Mouse (Mus musculus) T-helper 2 cell (primary cell): ENCODE data around the gene Ear1.
"Not testable (repeated sequence)": the region's sequence is repeated elsewhere in the genome, so short reads cannot be mapped to it uniquely, and the experiment has no call there.

ENCODE experiments used
- in situ Hi-C: fragments of 300-600 bp; cut with MboI, MseI; formaldehyde crosslinking; loops from one replicate; pipeline ENCODE4 v1.15.1; 2025; ENCODE audit warnings: high pct_unique_total_duplicates

Gene Ear1

GRCm38 (mm10) chr14:43875417-43875816 lies at the start of gene Ear1:
TSS of gene Ear1 (minus strand) at chr14:43875517.
- in situ Hi-C loops = not testable (repeated sequence)

DNA sequence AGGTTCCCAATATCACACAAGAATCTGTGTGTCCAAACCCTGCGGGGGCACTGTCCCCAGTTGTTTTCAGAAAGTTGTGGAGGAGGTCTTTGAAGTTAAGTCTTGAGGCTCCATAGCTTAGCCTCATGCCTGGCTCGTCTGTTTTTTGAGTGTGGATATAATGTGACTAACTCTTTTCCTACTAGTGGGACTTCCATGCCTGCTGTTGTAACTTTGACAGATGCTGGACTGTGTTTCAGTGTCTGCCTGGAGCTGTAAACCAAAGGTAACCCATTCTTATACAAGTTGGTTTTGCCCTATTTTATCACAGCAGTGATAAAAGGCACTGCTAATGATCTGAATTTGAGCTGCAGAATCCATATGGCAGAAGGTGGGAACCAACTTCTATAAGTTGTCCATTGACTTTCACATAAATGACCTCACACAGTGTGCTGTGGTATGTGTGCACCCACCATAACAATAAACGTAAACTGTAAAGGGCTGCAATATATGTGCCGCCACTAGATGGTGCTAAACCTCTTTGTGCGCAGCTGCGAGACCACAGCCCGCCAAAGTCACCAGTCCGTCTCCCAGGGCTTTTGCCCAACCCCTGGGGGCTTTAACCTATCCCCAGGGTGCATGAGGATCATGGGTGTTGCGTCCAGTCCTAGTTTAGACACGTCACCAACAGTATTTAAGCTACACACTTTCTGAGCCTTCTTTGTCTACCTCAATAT lies 49.5 kb upstream of the Ear1 start, which contains the start of gene Gm8113:
Gene Gm8113 (plus strand): TSS at position 703 of the 716 bp plus-strand sequence.
- in situ Hi-C loops = not testable (repeated sequence)

- in situ Hi-C loops = not testable (repeated sequence)
These were observed 48.1 kb upstream of the Ear1 start, which contains the start of gene Ear10 for GRCm38 (mm10) chr14:43923459-43923858. TSS of gene Ear10 (minus strand) at chr14:43923559.

- in situ Hi-C loops = not testable (repeated sequence)
These were observed 42.9 kb upstream of the Ear1 start for GRCm38 (mm10) chr14:43918214-43918613.

DNA sequence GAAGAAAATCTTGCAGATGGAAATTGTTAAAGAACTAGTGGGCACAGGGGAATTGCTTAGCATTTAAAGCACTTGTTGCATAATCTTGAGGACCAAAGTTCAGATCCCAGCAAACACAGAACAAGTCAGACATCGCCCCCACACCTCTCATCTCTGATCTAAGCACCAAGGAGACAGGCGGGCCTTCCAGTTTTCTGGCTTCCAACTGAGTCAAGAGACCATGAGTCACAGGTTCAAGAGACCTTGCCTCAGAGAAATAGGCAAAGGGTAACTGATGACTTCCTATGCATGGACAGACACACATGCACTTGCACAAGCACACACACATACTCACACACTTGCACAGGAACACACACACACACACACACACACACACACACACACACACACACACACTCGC lies 23.3 kb upstream of the Ear1 start:
- in situ Hi-C loops = not testable (repeated sequence)

DNA sequence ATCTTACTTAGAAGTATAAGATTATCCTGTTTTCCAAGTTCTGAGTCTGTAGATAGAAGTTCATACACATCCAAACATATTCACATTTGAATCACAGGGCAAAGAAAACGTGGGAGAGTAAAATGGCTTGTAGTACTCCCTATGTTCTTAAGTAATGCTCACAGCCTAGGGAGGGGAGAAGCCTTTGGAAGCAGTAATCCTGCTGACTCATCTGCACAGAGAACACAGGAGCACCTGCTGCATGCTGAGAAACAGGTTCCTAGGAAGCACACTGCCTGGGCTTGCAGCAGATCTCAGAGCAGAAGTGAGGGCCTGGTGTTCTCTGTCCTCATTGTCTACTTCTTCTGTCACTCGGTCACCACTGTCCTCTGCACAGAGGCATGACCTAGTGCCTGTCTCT lies 20.0 kb upstream of the Ear1 start:
- in situ Hi-C loops = not testable (repeated sequence)

- in situ Hi-C loops = not testable (repeated sequence)
These were observed 16.0 kb upstream of the Ear1 start for GRCm38 (mm10) chr14:43891288-43891687.

GRCm38 (mm10) chr14:43886235-43886634 lies 10.9 kb upstream of the Ear1 start:
- in situ Hi-C loops = loop anchor here (10.0 kb wide), 1 partner anchor 209 kb away; no protein-coding TSS in a partner anchor

DNA sequence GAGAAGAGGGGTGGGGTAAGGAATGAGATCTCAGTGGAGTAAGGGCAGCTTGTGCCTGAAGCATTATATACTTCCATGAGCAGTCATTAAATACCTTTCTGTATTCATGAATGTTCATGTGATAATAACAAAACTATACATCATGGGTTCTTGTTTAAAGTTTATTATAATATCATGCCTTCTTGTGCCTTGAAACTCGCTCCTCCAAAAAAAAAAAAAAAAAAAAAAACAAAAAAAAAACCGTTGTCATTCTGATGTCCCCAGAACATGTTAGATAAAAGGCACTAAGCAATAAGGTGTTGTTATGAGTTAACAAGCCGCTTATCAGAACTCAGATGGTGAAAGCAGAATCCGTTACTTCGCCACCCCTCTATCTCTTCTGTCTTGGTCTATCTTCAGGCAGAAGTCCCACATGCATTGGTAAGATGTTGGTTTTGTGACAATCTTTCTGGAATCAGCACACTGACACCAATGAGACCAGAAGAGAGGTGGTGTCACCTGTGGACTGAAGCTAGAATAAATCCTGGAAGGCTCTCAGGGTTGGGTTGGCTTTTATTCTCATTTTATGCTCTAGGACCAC lies 4.7 kb upstream of the Ear1 start:
- in situ Hi-C loops = loop anchor here (10.0 kb wide), 1 partner anchor 215 kb away; no protein-coding TSS in a partner anchor

- in situ Hi-C loops = not testable (repeated sequence)
These were observed 2.5 kb upstream of the Ear1 start for GRCm38 (mm10) chr14:43877789-43878188.

DNA sequence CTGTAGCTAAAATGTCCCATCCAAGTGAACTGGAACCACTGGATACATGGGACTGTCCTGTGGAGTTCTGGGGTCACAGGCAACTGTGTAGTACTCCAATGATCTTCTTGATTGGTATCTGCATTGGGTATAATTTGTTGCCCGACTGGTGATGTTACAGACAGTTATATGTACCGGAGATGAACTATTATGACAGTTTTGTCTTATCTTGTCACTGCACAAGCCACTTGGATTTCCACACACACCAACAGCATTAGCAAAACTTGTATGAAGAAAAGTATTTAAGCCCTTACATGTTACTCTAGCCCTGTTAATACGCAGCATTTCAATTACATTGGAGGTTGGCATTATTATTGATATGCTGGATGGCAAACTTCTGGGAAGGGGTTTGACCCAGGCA lies 455 bp downstream of the Ear1 start:
- in situ Hi-C loops = loop anchor here (5.0 kb wide), 1 partner anchor 177 kb away; no protein-coding TSS in a partner anchor

GRCm38 (mm10) chr14:43860522-43860921 lies 14.8 kb downstream of the Ear1 start:
- in situ Hi-C loops = loop anchor here (5.0 kb wide), 1 partner anchor 52 kb away; no protein-coding TSS in a partner anchor

- in situ Hi-C loops = not testable (repeated sequence)
These were observed 15.9 kb downstream of the Ear1 start for GRCm38 (mm10) chr14:43859465-43859864.

GRCm38 (mm10) chr14:43843949-43844573 lies 31.3 kb downstream of the Ear1 start:
- in situ Hi-C loops = not testable (repeated sequence)

DNA sequence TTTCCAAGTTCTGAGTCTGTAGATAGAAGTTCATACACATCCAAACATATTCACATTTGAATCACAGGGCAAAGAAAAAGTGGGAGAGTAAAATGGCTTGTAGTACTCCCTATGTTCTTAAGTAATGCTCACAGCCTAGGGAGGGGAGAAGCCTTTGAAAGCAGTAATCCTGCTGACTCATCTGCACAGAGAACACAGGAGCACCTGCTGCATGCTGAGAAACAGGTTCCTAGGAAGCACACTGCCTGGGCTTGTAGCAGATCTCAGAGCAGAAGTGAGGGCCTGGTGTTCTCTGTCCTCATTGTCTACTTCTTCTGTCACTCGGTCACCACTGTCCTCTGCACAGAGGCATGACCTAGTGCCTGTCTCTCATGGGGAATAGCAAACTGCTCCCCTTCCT lies 34.3 kb downstream of the Ear1 start:
- in situ Hi-C loops = not testable (repeated sequence)

- in situ Hi-C loops = loop anchor here (10.0 kb wide), 1 partner anchor 249 kb away; no protein-coding TSS in a partner anchor
These were observed 40.0 kb downstream of the Ear1 start for GRCm38 (mm10) chr14:43835366-43835765.

- in situ Hi-C loops = loop anchor here (10.0 kb wide), 1 partner anchor 254 kb away; no protein-coding TSS in a partner anchor
These were observed 44.9 kb downstream of the Ear1 start for GRCm38 (mm10) chr14:43830385-43830784.

DNA sequence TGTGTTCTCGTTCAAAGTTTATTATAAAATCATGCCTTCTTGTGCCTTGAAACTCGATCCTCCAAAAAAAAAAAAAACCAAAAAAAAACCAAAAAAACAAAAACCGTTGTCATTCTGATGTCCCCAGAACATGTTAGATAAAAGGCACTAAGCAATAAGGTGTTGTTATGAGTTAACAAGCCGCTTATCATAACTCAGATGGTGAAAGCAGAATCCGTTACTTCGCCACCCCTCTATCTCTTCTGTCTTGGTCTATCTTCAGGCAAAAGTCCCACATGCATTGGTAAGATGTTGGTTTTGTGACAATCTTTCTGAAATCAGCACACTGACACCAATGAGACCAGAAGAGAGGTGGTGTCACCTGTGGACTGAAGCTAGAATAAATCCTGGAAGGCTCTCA lies 51.1 kb downstream of the Ear1 start:
- in situ Hi-C loops = not testable (repeated sequence)

- in situ Hi-C loops = not testable (repeated sequence)
These were observed 53.4 kb downstream of the Ear1 start for GRCm38 (mm10) chr14:43821869-43822268.

DNA sequence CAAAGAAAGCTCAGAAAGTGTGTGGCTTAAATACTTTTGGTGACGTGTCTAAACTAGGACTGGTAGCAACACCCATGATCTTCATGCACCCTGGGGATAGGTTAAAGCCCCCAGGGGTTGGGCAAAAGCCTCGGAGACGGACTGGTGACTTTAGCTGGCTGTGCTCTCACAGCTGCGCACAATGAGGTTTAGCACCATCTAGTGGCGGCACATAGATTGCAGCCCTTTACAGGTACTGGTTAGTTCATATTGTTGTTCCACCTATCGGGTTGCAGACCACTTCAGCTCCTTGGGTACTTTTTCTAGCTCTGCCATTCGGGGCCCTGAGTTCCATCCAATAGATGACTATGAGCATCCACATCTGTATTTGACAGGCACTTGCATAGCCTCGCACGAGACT lies 62.9 kb downstream of the Ear1 start:
- in situ Hi-C loops = not testable (repeated sequence)

GRCm38 (mm10) chr14:43808142-43808541 lies 67.2 kb downstream of the Ear1 start:
- in situ Hi-C loops = not testable (repeated sequence)

- in situ Hi-C loops = not testable (repeated sequence)
These were observed 70.9 kb downstream of the Ear1 start for GRCm38 (mm10) chr14:43804435-43804834.
